Mouse (Mus musculus) mature B cell (primary cell): Measurements from ENCODE around the gene Cops6.

Experiments used
- in situ Hi-C: fragments of 300-500 bp; cut with MboI; formaldehyde crosslinking; loops from 2 replicates; pipeline ENCODE4 v1.14.3; 2019

The Cops6 gene

GRCm38 (mm10) chr5:138187661-138188306 is 26.9 kb downstream of the Cops6 start:
- in situ Hi-C loops = no loop called here

DNA sequence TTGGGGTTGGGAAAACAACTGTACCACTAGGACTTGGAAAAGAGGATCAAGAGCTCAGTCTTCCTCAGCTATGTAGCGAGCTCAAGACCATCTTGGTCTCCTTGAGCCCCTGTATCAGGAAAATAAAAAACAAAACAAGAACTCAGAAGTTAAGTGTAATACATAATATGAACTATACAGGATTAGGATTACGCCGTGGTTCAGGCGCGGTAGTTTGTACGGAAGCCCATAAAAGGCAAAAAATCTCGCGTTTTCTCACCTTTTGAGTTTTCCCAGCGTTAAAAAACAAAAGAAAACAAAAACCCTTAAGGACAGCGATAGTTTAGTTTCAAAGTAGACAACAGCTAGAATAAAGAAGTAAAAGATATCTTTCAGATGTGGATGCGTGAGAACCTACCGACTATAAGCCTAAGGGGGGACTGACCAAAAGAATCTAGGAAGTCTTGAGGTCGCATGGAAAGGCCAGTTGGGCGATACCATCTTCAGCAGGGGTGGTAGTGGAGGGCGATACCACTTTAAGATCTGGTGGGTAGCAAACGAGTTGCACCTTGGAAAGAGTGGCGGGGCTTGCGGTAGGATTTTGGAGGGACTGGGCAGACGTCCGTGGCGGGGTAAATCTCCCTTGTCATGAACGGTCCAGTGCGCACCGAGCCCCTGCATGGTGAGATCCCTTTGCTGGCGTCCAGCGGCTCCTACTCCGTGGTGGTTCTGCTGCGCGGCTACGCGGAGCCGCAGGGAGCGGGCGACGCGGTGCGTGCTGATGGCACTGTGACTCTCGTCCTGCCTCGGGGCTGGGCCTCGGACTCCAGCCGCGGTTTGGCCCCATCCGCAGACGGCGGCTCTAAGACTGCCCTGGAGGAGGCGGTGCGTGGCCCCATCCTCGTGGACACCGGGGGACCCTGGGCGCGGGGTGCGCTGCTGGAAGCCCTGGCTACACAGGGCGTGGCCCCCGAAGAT is 33.2 kb downstream of the Cops6 start, which contains the start of gene Mblac1:
Mblac1 (plus strand) TSS at position 544 of the 957 bp plus-strand sequence.
- in situ Hi-C loops = no loop called here

DNA sequence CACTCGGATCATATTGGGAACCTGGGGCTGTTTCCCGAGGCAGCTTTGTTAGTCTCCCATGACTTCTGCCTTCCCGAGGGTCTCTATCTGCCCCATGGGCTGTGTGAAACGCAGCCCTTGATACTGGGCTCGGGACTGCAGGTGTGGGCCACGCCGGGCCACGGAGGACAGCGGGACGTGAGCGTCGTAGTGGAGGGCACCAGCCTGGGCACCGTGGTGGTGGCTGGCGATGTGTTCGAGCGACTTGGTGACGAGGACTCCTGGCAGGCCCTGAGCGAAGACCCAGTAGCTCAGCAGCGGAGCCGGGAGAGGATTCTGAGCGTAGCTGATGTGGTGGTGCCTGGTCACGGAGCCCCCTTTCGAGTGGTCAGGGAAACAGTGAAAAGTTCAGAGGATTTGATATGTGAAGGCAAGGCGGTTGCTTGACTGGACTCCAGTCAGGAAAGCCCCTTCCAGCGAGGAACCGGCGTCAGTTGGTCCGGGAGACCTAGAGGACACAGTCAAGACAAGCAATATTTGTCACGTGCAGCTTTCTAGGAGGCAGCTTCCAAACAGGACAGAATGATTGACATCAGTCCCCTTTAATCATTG is 34.0 kb downstream of the Cops6 start:
- in situ Hi-C loops = no loop called here

DNA sequence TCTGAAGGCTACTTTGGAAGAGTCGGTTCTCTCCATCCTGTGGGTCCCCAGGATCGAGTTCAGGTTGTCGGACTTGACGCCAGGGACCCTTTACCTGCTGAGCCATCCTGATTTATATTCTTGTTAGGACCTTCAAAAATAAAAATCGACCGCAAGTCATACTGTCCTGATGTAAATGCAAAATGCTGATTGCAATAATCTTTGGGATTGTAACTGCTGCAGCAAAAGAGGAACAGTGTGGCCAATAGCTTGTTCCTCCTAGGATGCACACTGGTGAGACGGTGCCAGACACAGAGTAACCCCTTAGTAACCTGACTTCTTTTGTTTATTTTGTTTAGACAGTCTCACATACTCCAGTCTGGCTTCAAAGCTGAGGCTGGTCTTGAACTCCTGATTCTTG is 34.6 kb downstream of the Cops6 start:
- in situ Hi-C loops = no loop called here

GRCm38 (mm10) chr5:138199576-138199975 is 38.7 kb downstream of the Cops6 start:
- in situ Hi-C loops = no loop called here

- in situ Hi-C loops = no loop called here
Measured at GRCm38 (mm10) chr5:138202086-138202485, 41.2 kb downstream of the Cops6 start.

GRCm38 (mm10) chr5:138207253-138207652 is 46.4 kb downstream of the Cops6 start:
- in situ Hi-C loops = no loop called here

- in situ Hi-C loops = no loop called here
Measured at GRCm38 (mm10) chr5:138207873-138208272, 47.0 kb downstream of the Cops6 start.
